In genomic region chr3:73389722-73390651, GRCm38 (mm10) we compare ENCODE assay signal across 29 mouse cellular contexts.
DNase-seq lines count a peak whose midpoint lies in the region; ATAC-seq lines count a peak whose summit lies in the region.
"Had no signal": no experiment of that assay in that cellular context is flagged by ENCODE, and none has a peak within 500 bp of the region (broad histone marks: within the 10 kb centered on the region; RNA-seq: fewer than 3 reads in every experiment).

No protein-coding gene starts in this region.

- no peaks in the 10 kb centered on the region for H3K27me3 ChIP-seq in forebrain, embryonic 14.5 days (replicated peaks; ENCODE audit: control insufficient read depth, insufficient read depth, low read length)
- H3K27me3 ChIP-seq in forebrain, embryonic 12.5 days: no peaks in the 10 kb centered on the region
- no peaks in the 10 kb centered on the region for H3K27me3 ChIP-seq in hindbrain, embryonic 14.5 days (ENCODE audit: control insufficient read depth, insufficient read depth, low read length)
- H3K27me3 ChIP-seq in hindbrain, embryonic 12.5 days: no peaks in the 10 kb centered on the region
- H3K27me3 ChIP-seq in midbrain, embryonic 15.5 days (replicated peaks): no peaks in the 10 kb centered on the region
- H3K27me3 ChIP-seq in midbrain, embryonic 11.5 days (ENCODE audit: control insufficient read depth, insufficient read depth, low read length): no peaks in the 10 kb centered on the region
- H3K27me3 ChIP-seq in forebrain, embryonic 16.5 days (replicated peaks; ENCODE audit: control insufficient read depth, insufficient read depth, low read length): no peaks in the 10 kb centered on the region
- H3K27me3 ChIP-seq: embryonic facial prominence, embryonic 13.5 days; heart, embryonic 12.5 days; heart, embryonic 15.5 days; hindbrain, embryonic 15.5 days had no signal

- WGBS in forebrain, embryonic 14.5 days: 70% methylated on average over 3 of the region's 3 CpGs
- 68% methylated on average over 3 of the region's 3 CpGs for WGBS in forebrain, embryonic 12.5 days
- WGBS in hindbrain, embryonic 14.5 days: 75% methylated on average over 3 of the region's 3 CpGs
- 81% methylated on average over 3 of the region's 3 CpGs for WGBS in hindbrain, embryonic 12.5 days
- 64% methylated on average over 3 of the region's 3 CpGs for WGBS in midbrain, embryonic 15.5 days
- WGBS in midbrain, embryonic 11.5 days: 83% methylated on average over 3 of the region's 3 CpGs
- 53% methylated on average over 3 of the region's 3 CpGs for WGBS in forebrain, embryonic 16.5 days

- H3K27ac ChIP-seq in forebrain, embryonic 14.5 days (ENCODE audit: low read depth, low read length): no peak overlapping the region
- no peak overlapping the region for H3K27ac ChIP-seq in forebrain, embryonic 12.5 days
- H3K27ac ChIP-seq in hindbrain, embryonic 14.5 days: no peak overlapping the region
- no peak overlapping the region for H3K27ac ChIP-seq in hindbrain, embryonic 12.5 days
- no peak overlapping the region for H3K27ac ChIP-seq in midbrain, embryonic 15.5 days
- no peak overlapping the region for H3K27ac ChIP-seq in midbrain, embryonic 11.5 days (ENCODE audit: low read depth, low read length)
- H3K27ac ChIP-seq in forebrain, embryonic 16.5 days (ENCODE audit: low read length): peak overlapping the region; percentile 16; the same call in 1 of the 2 replicates
- H3K27ac ChIP-seq: embryonic facial prominence, embryonic 10.5 days; embryonic facial prominence, embryonic 13.5 days; gastrocnemius, adult 2 months; heart, embryonic 15.5 days; hindbrain, embryonic 15.5 days had no signal

- H3K9me3 ChIP-seq in forebrain, embryonic 14.5 days (replicated peaks; ENCODE audit: control insufficient read depth, low read length): no peaks in the 10 kb centered on the region
- H3K9me3 ChIP-seq in forebrain, embryonic 12.5 days: no peaks in the 10 kb centered on the region
- no peaks in the 10 kb centered on the region for H3K9me3 ChIP-seq in hindbrain, embryonic 14.5 days (ENCODE audit: control insufficient read depth, low read length)
- no peaks in the 10 kb centered on the region for H3K9me3 ChIP-seq in hindbrain, embryonic 12.5 days (replicated peaks)
- no peaks in the 10 kb centered on the region for H3K9me3 ChIP-seq in midbrain, embryonic 15.5 days
- no peaks in the 10 kb centered on the region for H3K9me3 ChIP-seq in midbrain, embryonic 11.5 days (ENCODE audit: control insufficient read depth, low read length)
- H3K9me3 ChIP-seq in forebrain, embryonic 16.5 days (ENCODE audit: control insufficient read depth, low read length): no peaks in the 10 kb centered on the region
- H3K9me3 ChIP-seq: embryonic facial prominence, embryonic 10.5 days; embryonic facial prominence, embryonic 13.5 days; heart, embryonic 12.5 days; heart, embryonic 15.5 days; hindbrain, embryonic 15.5 days had no signal

- H3K4me2 ChIP-seq in forebrain, embryonic 14.5 days (ENCODE audit: low read length): no peak overlapping the region
- no peak overlapping the region for H3K4me2 ChIP-seq in forebrain, embryonic 12.5 days
- no peak overlapping the region for H3K4me2 ChIP-seq in hindbrain, embryonic 14.5 days (replicated peaks)
- no peak overlapping the region for H3K4me2 ChIP-seq in hindbrain, embryonic 12.5 days (replicated peaks)
- no peak overlapping the region for H3K4me2 ChIP-seq in midbrain, embryonic 15.5 days
- H3K4me2 ChIP-seq in midbrain, embryonic 11.5 days: no peak overlapping the region
- H3K4me2 ChIP-seq in forebrain, embryonic 16.5 days (ENCODE audit: low read length): no peak overlapping the region
- H3K4me2 ChIP-seq: embryonic facial prominence, embryonic 13.5 days; heart, embryonic 12.5 days; heart, embryonic 15.5 days; hindbrain, embryonic 15.5 days had no signal

- peak; percentile 37 for DNase-seq in forebrain, embryonic 14.5 days (ENCODE audit: low spot score)
- DNase-seq in hindbrain, embryonic 14.5 days (ENCODE audit: low spot score): no peak
- DNase-seq in midbrain, embryonic 11.5 days (ENCODE audit: low spot score, missing footprints): no peak
- DNase-seq in B cell, adult 2 months: no peak
- DNase-seq: adrenal gland, adult 2 months; adrenal gland, postnatal 14 days; cerebellum, adult 11-12 months; cerebellum, adult 8-10 months; cerebellum, postnatal 10 days; cerebellum, postnatal 36 days; embryo, embryonic 11 days; gastrocnemius, adult 2 months; gastrocnemius, postnatal 14 days; heart, adult 11 months; heart, postnatal 10 days; heart, postnatal 36 days; kidney, adult 2 months had no signal

- peak; percentile 58; the same call in 1 of the 2 replicates for ATAC-seq in forebrain, embryonic 14.5 days
- ATAC-seq in forebrain, embryonic 12.5 days (ENCODE audit: low FRiP score): no peak
- ATAC-seq in hindbrain, embryonic 14.5 days (ENCODE audit: low FRiP score): peak; percentile 48; the same call in 1 of the 2 replicates
- ATAC-seq in hindbrain, embryonic 12.5 days (ENCODE audit: low FRiP score): no peak
- peak; percentile 60 for ATAC-seq in midbrain, embryonic 15.5 days (replicated peaks)
- ATAC-seq in midbrain, embryonic 11.5 days (ENCODE audit: low FRiP score): no peak
- ATAC-seq in forebrain, embryonic 16.5 days: peak; percentile 92
- ATAC-seq: CD4-positive, CD25-positive, alpha-beta regulatory T cell, adult 4 months; intestine, postnatal 0 days had no signal

- H3K4me1 ChIP-seq in forebrain, embryonic 14.5 days (ENCODE audit: control insufficient read depth, insufficient read depth, low read length): no peaks in the 10 kb centered on the region
- no peaks in the 10 kb centered on the region for H3K4me1 ChIP-seq in forebrain, embryonic 12.5 days
- H3K4me1 ChIP-seq in hindbrain, embryonic 14.5 days (replicated peaks; ENCODE audit: control insufficient read depth, insufficient read depth, low read length): no peaks in the 10 kb centered on the region
- H3K4me1 ChIP-seq in hindbrain, embryonic 12.5 days: no peaks in the 10 kb centered on the region
- no peaks in the 10 kb centered on the region for H3K4me1 ChIP-seq in midbrain, embryonic 15.5 days
- no peaks in the 10 kb centered on the region for H3K4me1 ChIP-seq in midbrain, embryonic 11.5 days (ENCODE audit: control insufficient read depth, insufficient read depth, low read length)
- no peaks in the 10 kb centered on the region for H3K4me1 ChIP-seq in forebrain, embryonic 16.5 days (replicated peaks; ENCODE audit: control insufficient read depth, insufficient read depth, low read length)
- H3K4me1 ChIP-seq: embryonic facial prominence, embryonic 10.5 days; embryonic facial prominence, embryonic 13.5 days; heart, embryonic 12.5 days; heart, embryonic 15.5 days; hindbrain, embryonic 15.5 days had no signal

- no peak overlapping the region for H3K4me3 ChIP-seq in forebrain, embryonic 14.5 days (ENCODE audit: low read depth, low read length)
- H3K4me3 ChIP-seq in forebrain, embryonic 12.5 days (replicated peaks): no peak overlapping the region
- H3K4me3 ChIP-seq in hindbrain, embryonic 14.5 days (replicated peaks; ENCODE audit: low read length): no peak overlapping the region
- H3K4me3 ChIP-seq in hindbrain, embryonic 12.5 days: no peak overlapping the region
- no peak overlapping the region for H3K4me3 ChIP-seq in midbrain, embryonic 15.5 days
- H3K4me3 ChIP-seq in midbrain, embryonic 11.5 days (ENCODE audit: low read depth, low read length): no peak overlapping the region
- no peak overlapping the region for H3K4me3 ChIP-seq in forebrain, embryonic 16.5 days (replicated peaks; ENCODE audit: low read length)
- H3K4me3 ChIP-seq: embryonic facial prominence, embryonic 10.5 days; embryonic facial prominence, embryonic 13.5 days; erythroblast, embryonic 14.5 days; gastrocnemius, adult 2 months; heart, embryonic 12.5 days; heart, embryonic 15.5 days; hindbrain, embryonic 15.5 days had no signal

- no peak overlapping the region for H3K9ac ChIP-seq in forebrain, embryonic 14.5 days (ENCODE audit: low read length)
- H3K9ac ChIP-seq in forebrain, embryonic 12.5 days: no peak overlapping the region
- H3K9ac ChIP-seq in hindbrain, embryonic 14.5 days: no peak overlapping the region
- H3K9ac ChIP-seq in hindbrain, embryonic 12.5 days: no peak overlapping the region
- no peak overlapping the region for H3K9ac ChIP-seq in midbrain, embryonic 15.5 days
- H3K9ac ChIP-seq in midbrain, embryonic 11.5 days (ENCODE audit: low read length): no peak overlapping the region
- H3K9ac ChIP-seq in forebrain, embryonic 16.5 days (replicated peaks; ENCODE audit: low read depth, low read length): no peak overlapping the region
- H3K9ac ChIP-seq: embryonic facial prominence, embryonic 13.5 days; heart, embryonic 12.5 days; heart, embryonic 15.5 days; hindbrain, embryonic 15.5 days had no signal

- H3K36me3 ChIP-seq in forebrain, embryonic 14.5 days (ENCODE audit: control insufficient read depth, insufficient read depth, low read length): no peaks in the 10 kb centered on the region
- H3K36me3 ChIP-seq in forebrain, embryonic 12.5 days (replicated peaks): no peaks in the 10 kb centered on the region
- H3K36me3 ChIP-seq in hindbrain, embryonic 14.5 days (replicated peaks; ENCODE audit: control insufficient read depth, insufficient read depth): no peaks in the 10 kb centered on the region
- no peaks in the 10 kb centered on the region for H3K36me3 ChIP-seq in hindbrain, embryonic 12.5 days
- no peaks in the 10 kb centered on the region for H3K36me3 ChIP-seq in midbrain, embryonic 15.5 days (replicated peaks)
- H3K36me3 ChIP-seq in midbrain, embryonic 11.5 days (ENCODE audit: control insufficient read depth, insufficient read depth, low read length): no peaks in the 10 kb centered on the region
- H3K36me3 ChIP-seq in forebrain, embryonic 16.5 days (ENCODE audit: control insufficient read depth, insufficient read depth): no peaks in the 10 kb centered on the region
- H3K36me3 ChIP-seq: embryonic facial prominence, embryonic 10.5 days; embryonic facial prominence, embryonic 13.5 days; heart, embryonic 12.5 days; heart, embryonic 15.5 days; hindbrain, embryonic 15.5 days had no signal

Comparison
In these comparisons a context has a peak if more than half of its experiments do, and no peak if none do; other contexts are left out.
1. ATAC-seq: peak in forebrain, embryonic 14.5 days (single experiment), hindbrain, embryonic 14.5 days (single experiment), midbrain, embryonic 15.5 days (single experiment) and forebrain, embryonic 16.5 days (single experiment); none in forebrain, embryonic 12.5 days (single experiment), hindbrain, embryonic 12.5 days (single experiment) and midbrain, embryonic 11.5 days (single experiment).